Mouse (Mus musculus): Measurements from ENCODE around the gene Necab3. TPM values are rescaled to one million over a fixed set of nuclear protein-coding genes. Genes with fewer than 3 reads are reported as not detected.

Gene Necab3
- polyA plus RNA-seq, 1 experiment, result 5.1 TPM

- peaks cover 2% of the 10 kb centered on the region; the same call in 1 of the 2 replicates for H3K27me3 ChIP-seq (ENCODE audit: control insufficient read depth, insufficient read depth, low read length, poor library complexity, severe bottlenecking)
- no peaks in the 10 kb centered on the region for H3K36me3 ChIP-seq (ENCODE audit: control insufficient read depth, insufficient read depth, low read length, poor library complexity, severe bottlenecking)
- H3K9ac ChIP-seq (ENCODE audit: low read depth, poor library complexity, severe bottlenecking), result no peak within 1 kb of the TSS
- H3K9me3 ChIP-seq (replicated peaks; ENCODE audit: control insufficient read depth, insufficient read depth, low read length, poor library complexity, severe bottlenecking), result no peaks in the 10 kb centered on the region
- peaks cover 2% of the 10 kb centered on the region for H3K4me1 ChIP-seq (ENCODE audit: control insufficient read depth, insufficient read depth, low read length)
- H3K4me3 ChIP-seq (ENCODE audit: low read depth, low read length), result peak within 1 kb of the TSS; percentile 59
- TF ChIP-seq CTCF (IDR thresholded peaks at IDR 0.05; ENCODE audit: low read depth, low read length) (no peak), POLR2A (IDR thresholded peaks at IDR 0.05; ENCODE audit: insufficient read depth, low read length) (no peak), EP300 (IDR thresholded peaks at IDR 0.05; ENCODE audit: insufficient read depth, low read depth, low read length) (no peak)
- H3K27ac ChIP-seq (ENCODE audit: insufficient read depth, low read length), result no peak within 1 kb of the TSS
Measured at GRCm38 (mm10) chr2:154551476-154551875, 7.2 kb downstream of the Necab3 start, which contains the start of gene Actl10. TSS of gene Actl10 (plus strand) at chr2:154551776.

- TF ChIP-seq EP300 (IDR thresholded peaks at IDR 0.05; ENCODE audit: insufficient read depth, low read depth, low read length) (no peak), POLR2A (IDR thresholded peaks at IDR 0.05; ENCODE audit: insufficient read depth, low read length) (no peak), CTCF (IDR thresholded peaks at IDR 0.05; ENCODE audit: low read depth, low read length) (no peak)
- Histone ChIP-seq H3K9me3 (replicated peaks; ENCODE audit: control insufficient read depth, insufficient read depth, low read length, poor library complexity, severe bottlenecking) (no peaks in the 10 kb centered on the region), H3K27me3 (ENCODE audit: control insufficient read depth, insufficient read depth, low read length, poor library complexity, severe bottlenecking) (peaks cover 2% of the 10 kb centered on the region; the same call in 1 of the 2 replicates), H3K9ac (ENCODE audit: low read depth, poor library complexity, severe bottlenecking) (no peak overlapping the region), H3K27ac (ENCODE audit: insufficient read depth, low read length) (no peak overlapping the region), H3K4me3 (ENCODE audit: low read depth, low read length) (no peak overlapping the region), H3K4me1 (ENCODE audit: control insufficient read depth, insufficient read depth, low read length) (peaks cover 2% of the 10 kb centered on the region), H3K36me3 (ENCODE audit: control insufficient read depth, insufficient read depth, low read length, poor library complexity, severe bottlenecking) (no peaks in the 10 kb centered on the region)
Measured at GRCm38 (mm10) chr2:154550937-154551336, 7.8 kb downstream of the Necab3 start.

- 0 out of 2 replicates have a peak overlapping the region, but pooled peaks have one; percentile 36 for H3K9ac ChIP-seq (ENCODE audit: low read depth, poor library complexity, severe bottlenecking)
- no peaks in the 10 kb centered on the region for H3K36me3 ChIP-seq (ENCODE audit: control insufficient read depth, insufficient read depth, low read length, poor library complexity, severe bottlenecking)
- H3K27ac ChIP-seq (ENCODE audit: insufficient read depth, low read length), result no peak overlapping the region
- H3K4me3 ChIP-seq (ENCODE audit: low read depth, low read length), result no peak overlapping the region
- no peak for TF ChIP-seq EP300 (IDR thresholded peaks at IDR 0.05; ENCODE audit: insufficient read depth, low read depth, low read length)
- TF ChIP-seq CTCF (IDR thresholded peaks at IDR 0.05; ENCODE audit: low read depth, low read length), result peak; percentile 4
- no peaks in the 10 kb centered on the region for H3K9me3 ChIP-seq (replicated peaks; ENCODE audit: control insufficient read depth, insufficient read depth, low read length, poor library complexity, severe bottlenecking)
- peaks cover 2% of the 10 kb centered on the region for H3K4me1 ChIP-seq (ENCODE audit: control insufficient read depth, insufficient read depth, low read length)
- H3K27me3 ChIP-seq (ENCODE audit: control insufficient read depth, insufficient read depth, low read length, poor library complexity, severe bottlenecking), result peaks cover 2% of the 10 kb centered on the region; the same call in 1 of the 2 replicates
Measured at GRCm38 (mm10) chr2:154549886-154550189, 8.9 kb downstream of the Necab3 start.

GRCm38 (mm10) chr2:154549127-154549885, 9.4 kb downstream of the Necab3 start:
- Histone ChIP-seq H3K4me1 (ENCODE audit: control insufficient read depth, insufficient read depth, low read length) (peaks cover 2% of the 10 kb centered on the region), H3K4me3 (ENCODE audit: low read depth, low read length) (peak overlapping the region; percentile 27), H3K27me3 (ENCODE audit: control insufficient read depth, insufficient read depth, low read length, poor library complexity, severe bottlenecking) (peaks cover 2% of the 10 kb centered on the region; the same call in 1 of the 2 replicates), H3K9me3 (replicated peaks; ENCODE audit: control insufficient read depth, insufficient read depth, low read length, poor library complexity, severe bottlenecking) (no peaks in the 10 kb centered on the region), H3K36me3 (ENCODE audit: control insufficient read depth, insufficient read depth, low read length, poor library complexity, severe bottlenecking) (no peaks in the 10 kb centered on the region), H3K27ac (ENCODE audit: insufficient read depth, low read length) (no peak overlapping the region), H3K9ac (ENCODE audit: low read depth, poor library complexity, severe bottlenecking) (peak overlapping the region; percentile 36; the same call in 1 of the 2 replicates)
- TF ChIP-seq CTCF (IDR thresholded peaks at IDR 0.05; ENCODE audit: low read depth, low read length) (no peak), EP300 (IDR thresholded peaks at IDR 0.05; ENCODE audit: insufficient read depth, low read depth, low read length) (no peak), POLR2A (IDR thresholded peaks at IDR 0.05; ENCODE audit: insufficient read depth, low read length) (no peak)

GRCm38 (mm10) chr2:154548688-154549087, 10.0 kb downstream of the Necab3 start:
- no peaks in the 10 kb centered on the region for H3K9me3 ChIP-seq (replicated peaks; ENCODE audit: control insufficient read depth, insufficient read depth, low read length, poor library complexity, severe bottlenecking)
- TF ChIP-seq CTCF (IDR thresholded peaks at IDR 0.05; ENCODE audit: low read depth, low read length) (no peak), POLR2A (IDR thresholded peaks at IDR 0.05; ENCODE audit: insufficient read depth, low read length) (no peak), EP300 (IDR thresholded peaks at IDR 0.05; ENCODE audit: insufficient read depth, low read depth, low read length) (no peak)
- H3K36me3 ChIP-seq (ENCODE audit: control insufficient read depth, insufficient read depth, low read length, poor library complexity, severe bottlenecking), result no peaks in the 10 kb centered on the region
- H3K27me3 ChIP-seq (ENCODE audit: control insufficient read depth, insufficient read depth, low read length, poor library complexity, severe bottlenecking), result peaks cover 2% of the 10 kb centered on the region; the same call in 1 of the 2 replicates
- H3K9ac ChIP-seq (ENCODE audit: low read depth, poor library complexity, severe bottlenecking), result no peak overlapping the region
- H3K27ac ChIP-seq (ENCODE audit: insufficient read depth, low read length), result no peak overlapping the region
- H3K4me1 ChIP-seq (ENCODE audit: control insufficient read depth, insufficient read depth, low read length), result peaks cover 3% of the 10 kb centered on the region
- no peak overlapping the region for H3K4me3 ChIP-seq (ENCODE audit: low read depth, low read length)

- Histone ChIP-seq H3K9ac (ENCODE audit: low read depth, poor library complexity, severe bottlenecking) (no peak within 1 kb of the TSS), H3K27ac (ENCODE audit: insufficient read depth, low read length) (no peak within 1 kb of the TSS), H3K36me3 (ENCODE audit: control insufficient read depth, insufficient read depth, low read length, poor library complexity, severe bottlenecking) (no peaks in the 10 kb centered on the region), H3K4me3 (ENCODE audit: low read depth, low read length) (no peak within 1 kb of the TSS), H3K27me3 (ENCODE audit: control insufficient read depth, insufficient read depth, low read length, poor library complexity, severe bottlenecking) (peaks cover 2% of the 10 kb centered on the region; the same call in 1 of the 2 replicates), H3K9me3 (replicated peaks; ENCODE audit: control insufficient read depth, insufficient read depth, low read length, poor library complexity, severe bottlenecking) (no peaks in the 10 kb centered on the region), H3K4me1 (ENCODE audit: control insufficient read depth, insufficient read depth, low read length) (peaks cover 3% of the 10 kb centered on the region)
- no peak for TF ChIP-seq CTCF (IDR thresholded peaks at IDR 0.05; ENCODE audit: low read depth, low read length)
- no peak for TF ChIP-seq EP300 (IDR thresholded peaks at IDR 0.05; ENCODE audit: insufficient read depth, low read depth, low read length)
- no peak for TF ChIP-seq POLR2A (IDR thresholded peaks at IDR 0.05; ENCODE audit: insufficient read depth, low read length)
Measured at GRCm38 (mm10) chr2:154546711-154547110, 12.0 kb downstream of the Necab3 start, which contains the start of gene 1700003F12Rik. TSS of gene 1700003F12Rik (plus strand) at chr2:154547085.
